Mouse (Mus musculus) adrenal gland, postnatal 10 days (tissue): Measurements from ENCODE around the gene Disc1. TPM values are rescaled to one million over a fixed set of nuclear protein-coding genes. Genes with fewer than 3 reads are reported as not detected.
A peak's percentile ranks its signal among the peaks of the same experiment; 100 is the strongest.

Experiments
- DNase-seq: peaks from one replicate; pipeline ENCODE4 v3.0.0; 2021; ENCODE audit warnings: mixed read lengths
- total RNA-seq, 2 experiments: library from RNA; stranded (reverse); gene quantifications; 2 replicates each; pipeline ENCODE4 v1.2.3; 2021

Disc1 gene
- total RNA-seq, 2 experiments from 2014 or later: 3.6 TPM

DNA sequence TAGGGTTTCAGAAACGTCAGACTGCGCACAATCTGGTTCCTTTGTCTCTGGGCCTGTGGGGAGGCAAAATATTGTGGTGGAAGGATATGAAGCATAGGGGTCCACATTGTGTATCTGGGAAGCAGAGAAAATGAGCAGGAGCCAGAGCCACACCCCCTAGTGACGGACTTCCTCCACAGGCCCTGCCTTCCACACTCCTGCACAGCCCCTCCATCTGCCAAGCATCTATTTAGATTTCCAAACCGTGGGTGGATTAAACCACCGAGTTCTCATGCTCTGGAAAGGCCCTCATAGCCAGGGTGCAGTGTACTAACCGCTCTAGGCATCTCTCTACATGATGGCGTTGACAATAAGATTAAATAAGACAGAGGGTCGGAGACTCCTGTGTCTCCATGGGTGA, 124.0 kb downstream of the Disc1 start:
- DNase-seq: no peak

GRCm38 (mm10) chr8:125183548-125184451, 129.8 kb downstream of the Disc1 start:
- DNase-seq: peak; percentile 94

DNA sequence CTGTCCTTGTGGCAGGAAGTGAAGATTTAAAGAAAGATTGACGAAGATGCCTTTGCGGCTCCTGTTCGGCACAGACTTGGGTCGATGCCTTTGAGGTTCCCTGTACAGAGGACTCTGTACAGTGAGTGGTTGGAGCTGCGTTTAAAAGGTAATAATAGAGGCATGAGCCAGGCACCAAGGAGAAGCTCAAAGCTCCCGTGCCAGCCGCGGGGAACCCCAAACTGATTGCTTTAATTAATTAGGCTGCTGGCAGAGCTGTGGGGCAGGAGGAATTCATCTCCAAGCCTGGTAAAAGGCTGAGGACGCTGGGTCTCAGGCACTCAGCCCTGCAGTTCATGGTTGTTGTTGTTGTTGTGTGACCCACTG, 130.4 kb downstream of the Disc1 start:
- no peak for DNase-seq

DNA sequence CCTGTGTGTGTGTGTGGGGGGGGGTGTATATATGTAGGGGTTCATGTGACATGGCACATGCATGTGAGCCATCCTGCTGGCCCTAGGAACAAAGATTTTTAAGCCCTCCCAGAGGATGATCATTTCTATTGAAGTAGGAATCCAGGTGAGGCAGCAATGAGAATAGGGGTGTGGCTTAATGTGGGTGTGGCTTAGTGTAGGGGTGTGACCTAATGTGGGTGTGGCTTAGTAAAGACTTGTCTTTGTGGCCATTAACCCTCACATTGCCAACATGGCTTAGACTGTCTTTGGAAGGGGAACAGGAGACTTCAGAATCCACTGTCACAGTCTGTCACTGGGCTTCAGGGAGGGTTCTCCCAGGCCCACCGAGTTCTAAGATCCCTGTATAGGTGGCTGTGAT, 130.9 kb downstream of the Disc1 start:
- no peak for DNase-seq

- DNase-seq: no peak
These were observed 133.0 kb downstream of the Disc1 start for GRCm38 (mm10) chr8:125187044-125187443.

DNA sequence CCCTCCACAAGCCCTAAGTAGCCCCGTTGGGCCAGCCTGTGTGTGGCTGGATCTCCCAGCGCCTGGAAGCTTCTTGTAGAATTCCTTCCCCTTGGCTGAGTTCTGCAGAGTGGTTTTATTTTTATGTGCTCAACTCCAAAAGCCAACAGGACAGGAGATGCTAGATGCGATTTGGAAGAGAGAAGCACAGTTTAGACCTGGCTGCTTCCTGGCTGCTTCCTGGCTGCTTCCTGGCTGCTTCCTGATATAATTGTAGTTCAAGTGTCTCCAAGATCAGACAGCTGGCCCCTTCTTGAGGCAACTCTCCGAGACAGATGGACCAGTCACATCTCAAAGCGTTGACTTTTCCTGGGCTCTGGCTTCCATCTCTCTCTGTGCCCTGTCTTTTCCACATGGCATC, 139.7 kb downstream of the Disc1 start:
- DNase-seq: no peak

GRCm38 (mm10) chr8:125195121-125195520, 141.1 kb downstream of the Disc1 start:
- DNase-seq: no peak

DNA sequence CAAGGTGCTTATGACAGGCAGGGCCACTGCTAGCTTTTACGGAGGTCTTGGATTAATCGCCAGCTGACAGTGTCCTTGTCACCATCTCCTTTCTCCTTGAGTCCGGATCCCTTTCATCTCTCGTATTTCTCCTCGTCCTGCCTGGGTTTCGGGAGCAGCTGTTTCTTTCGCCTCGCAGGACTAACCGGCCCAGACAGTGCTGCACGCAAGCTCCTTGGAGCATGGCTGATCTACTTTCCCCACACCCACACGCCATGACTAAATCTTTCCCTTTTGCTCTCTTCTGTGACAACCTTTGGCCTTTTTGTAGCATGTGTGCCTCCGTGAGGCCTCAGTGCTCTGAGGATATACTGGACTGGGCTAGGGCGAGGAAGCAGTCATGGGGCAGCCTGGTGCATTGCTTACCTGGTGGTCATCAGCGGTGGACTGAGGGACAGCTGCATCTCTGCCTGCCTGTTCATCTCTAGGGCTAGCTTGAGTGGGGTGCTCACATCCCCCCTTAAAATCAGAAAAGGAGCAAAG, 142.6 kb downstream of the Disc1 start:
- no peak for DNase-seq

- no peak for DNase-seq
These were observed 143.5 kb downstream of the Disc1 start for GRCm38 (mm10) chr8:125197341-125198002.

DNA sequence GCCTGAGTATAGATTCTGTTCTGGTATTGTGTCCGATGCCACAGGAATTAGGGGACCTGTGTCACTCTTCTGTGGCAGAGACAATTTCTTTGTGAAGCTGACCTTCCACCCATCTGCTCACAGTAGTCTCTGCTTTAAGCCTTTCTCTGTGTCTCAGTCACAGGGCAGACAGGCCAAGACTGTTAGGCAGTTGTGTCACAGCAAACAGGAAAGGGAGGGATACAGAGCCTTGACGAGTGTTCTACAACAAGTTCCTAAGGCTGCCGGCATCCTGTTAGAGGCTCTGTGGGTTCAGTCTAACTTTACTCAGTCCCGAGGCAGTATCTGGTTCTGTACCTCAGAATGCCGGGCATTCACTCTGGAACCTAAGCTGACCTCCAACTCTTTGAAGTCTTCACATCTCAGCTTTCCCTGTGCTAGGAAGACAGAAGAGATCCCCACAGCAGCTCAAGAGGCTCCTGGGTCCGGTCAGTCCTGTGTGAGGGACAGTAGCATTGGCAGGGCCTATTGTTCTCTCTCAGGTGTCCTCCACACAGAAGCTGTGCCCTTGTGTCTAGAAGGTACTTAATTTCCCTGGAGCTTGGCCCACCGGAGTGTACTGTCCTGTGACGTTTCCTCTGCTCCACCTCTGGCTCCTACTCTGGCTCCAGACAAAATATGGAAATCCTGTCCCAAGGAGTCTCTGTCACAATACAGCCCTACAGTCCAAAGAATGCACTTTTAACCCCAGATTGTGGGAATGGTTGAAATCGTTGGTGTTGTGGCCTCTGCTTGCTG, 144.6 kb downstream of the Disc1 start:
- no peak for DNase-seq

DNA sequence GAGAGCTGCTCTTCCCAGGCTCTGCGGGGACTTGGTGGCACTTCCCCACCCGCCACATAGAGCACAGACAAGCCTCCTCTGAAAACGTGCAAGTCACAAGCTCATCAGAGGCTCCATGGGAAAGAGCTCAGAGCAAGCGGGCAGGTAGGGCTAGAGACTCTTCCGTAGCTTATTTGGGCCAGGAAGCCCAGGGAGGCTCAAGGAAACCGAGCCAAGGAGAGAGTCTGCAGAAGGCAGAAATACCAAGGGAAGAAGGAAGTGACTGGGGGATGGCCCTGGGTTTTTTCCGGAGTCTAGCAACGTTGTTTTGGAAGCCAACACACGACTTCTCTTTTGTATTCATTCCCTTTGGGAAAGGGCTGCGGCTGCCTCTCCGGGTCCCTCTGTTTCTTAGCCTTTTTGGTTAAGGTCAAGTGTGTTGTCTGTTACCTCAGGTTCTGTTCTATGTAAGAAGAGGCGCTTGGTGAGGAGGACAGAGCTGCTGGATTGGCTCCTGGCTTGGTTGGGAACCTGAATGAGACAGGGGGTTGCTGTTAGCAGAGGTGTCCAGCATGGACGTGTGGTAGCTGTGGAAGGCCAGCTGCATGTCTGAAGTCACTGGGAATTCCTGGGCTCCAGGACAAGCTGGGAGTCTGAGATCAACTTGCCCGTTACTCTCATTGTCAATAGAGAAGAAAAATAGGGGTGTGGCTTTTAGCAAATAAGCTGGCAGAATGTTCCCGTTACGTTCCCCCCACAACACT, 145.4 kb downstream of the Disc1 start:
- DNase-seq: no peak

DNA sequence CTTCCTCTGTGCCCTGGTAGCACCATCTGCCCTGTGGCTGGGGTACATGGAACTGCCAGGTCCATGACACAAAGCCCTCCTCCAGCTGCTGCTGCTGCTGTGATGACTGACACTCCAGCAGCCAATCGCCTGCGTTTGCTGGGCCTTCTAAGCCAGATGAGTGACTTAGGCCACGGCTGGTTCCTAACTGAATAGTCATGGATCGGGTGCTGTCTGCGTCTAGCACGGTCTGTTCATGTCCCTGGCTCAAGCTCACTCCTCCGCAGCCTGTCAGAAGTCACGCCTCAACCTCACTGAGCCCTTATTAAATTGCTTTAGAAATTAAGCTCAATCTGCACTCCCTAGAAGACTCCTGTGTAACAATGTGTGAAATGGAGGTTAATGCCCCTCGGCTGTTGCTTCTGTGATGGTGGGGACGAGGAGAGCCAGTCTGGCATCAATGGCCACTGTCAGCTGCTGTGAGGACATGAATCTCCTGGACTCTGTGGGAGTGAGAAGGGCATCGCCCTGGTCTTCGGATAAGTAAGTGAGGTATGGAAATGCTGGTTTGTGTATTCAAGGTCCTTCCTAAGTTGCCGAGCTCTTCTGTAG, 146.4 kb downstream of the Disc1 start:
- DNase-seq: no peak

DNA sequence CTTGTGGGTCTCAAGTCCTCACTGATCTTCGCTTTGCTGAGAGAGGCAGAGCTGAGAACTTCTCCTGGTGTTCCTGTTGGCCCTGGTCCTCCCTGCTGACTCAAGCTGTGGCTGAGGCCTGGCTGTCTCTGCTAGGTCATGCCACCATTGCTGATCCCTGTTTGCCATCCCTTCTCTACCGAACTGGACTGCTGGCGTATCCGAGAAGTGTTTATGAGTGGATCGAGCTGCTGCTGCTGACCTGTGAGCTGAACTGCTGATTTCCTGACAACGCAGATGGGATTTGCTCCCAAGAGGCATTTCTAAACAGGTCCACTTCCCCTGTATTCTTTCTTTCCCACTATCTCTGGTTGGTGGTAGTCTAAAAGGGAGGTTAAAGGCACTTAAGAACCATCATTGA, 147.7 kb downstream of the Disc1 start:
- DNase-seq: no peak

- no peak for DNase-seq
These were observed 149.0 kb downstream of the Disc1 start for GRCm38 (mm10) chr8:125203016-125203415.

DNA sequence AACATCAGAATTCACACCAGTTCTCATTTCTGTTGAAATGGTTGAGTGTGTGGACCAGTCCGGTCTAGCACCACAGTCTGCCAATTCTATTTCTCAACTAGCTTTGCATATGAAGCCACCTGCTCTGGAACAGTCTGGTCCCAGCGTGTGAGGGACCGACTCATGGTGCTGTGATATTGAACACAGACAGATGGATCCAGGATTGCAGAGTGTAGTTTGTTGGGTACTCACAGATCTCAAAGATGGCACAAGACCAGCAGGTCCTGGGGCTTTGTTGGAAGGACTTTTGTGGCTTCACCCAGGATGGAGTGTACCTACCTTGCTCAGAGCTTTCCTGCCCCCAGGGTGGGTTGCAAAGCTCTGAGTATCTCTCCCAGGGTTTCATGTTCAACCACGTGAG, 151.6 kb downstream of the Disc1 start:
- no peak for DNase-seq

DNA sequence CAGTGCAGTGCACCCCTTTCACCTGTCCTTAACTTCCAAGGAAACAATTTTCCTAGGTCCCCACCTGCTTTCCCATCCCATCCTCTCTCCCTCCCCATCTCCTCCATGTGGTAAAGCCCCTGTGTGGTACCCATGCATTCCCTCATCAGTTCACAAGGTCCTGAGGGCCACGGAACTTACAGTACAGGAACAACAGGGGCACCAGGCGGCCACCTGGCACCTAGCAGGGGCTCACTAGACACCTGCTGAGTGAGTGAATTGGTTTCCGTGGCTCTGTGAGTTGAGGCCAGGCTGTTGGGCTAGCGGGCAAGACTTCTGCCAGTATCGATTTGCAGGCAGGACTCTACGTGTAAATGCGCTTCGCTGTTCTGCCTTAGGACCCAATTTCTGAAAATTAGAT, 152.4 kb downstream of the Disc1 start:
- DNase-seq: no peak

DNA sequence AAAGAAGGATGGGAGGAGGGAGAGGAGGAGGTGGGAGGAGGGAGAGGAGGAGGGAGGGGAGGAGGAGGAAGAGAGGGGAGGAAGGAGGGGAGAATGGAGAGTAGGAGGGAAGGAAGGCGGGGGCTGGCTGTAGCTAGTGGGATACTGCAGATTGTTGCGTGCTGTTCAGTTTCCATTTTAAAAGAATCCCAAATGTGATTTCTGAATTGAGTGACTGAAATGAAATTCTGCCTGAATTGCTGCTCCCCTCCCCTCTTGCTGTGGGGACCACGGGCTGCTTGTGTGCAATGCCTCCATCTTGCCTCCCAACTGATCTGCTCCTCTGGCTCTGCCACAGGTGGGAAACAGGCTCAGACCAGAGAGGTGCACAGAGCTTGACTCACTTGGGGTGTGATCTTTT, 153.0 kb downstream of the Disc1 start:
- DNase-seq: no peak

DNA sequence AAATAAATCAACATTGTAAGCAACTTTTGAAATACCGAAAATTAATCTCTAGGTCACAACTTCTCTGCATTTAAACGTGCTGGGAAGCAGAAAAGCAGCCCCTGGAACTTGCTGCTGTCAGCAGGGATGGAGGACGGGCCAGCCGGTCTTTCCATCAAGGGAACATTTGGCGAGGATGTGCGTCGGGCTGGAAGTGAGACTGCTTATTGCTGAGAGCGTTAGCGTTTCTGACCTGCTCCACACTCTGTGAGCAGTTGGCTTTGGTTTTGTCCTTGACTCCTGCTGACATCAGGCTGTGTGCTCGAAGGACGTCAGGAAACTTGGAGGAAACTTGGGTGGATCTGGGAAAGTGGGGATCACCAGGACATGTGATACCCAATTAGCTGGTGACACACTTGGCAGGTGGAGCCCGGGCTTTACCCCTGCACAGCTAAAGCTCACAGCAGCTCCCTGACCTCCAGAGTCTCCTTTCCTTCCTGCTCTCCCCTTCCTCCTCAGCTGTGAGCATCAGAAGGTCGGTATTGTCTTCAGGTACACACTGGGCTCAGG, 158.7 kb downstream of the Disc1 start:
- DNase-seq: no peak

DNA sequence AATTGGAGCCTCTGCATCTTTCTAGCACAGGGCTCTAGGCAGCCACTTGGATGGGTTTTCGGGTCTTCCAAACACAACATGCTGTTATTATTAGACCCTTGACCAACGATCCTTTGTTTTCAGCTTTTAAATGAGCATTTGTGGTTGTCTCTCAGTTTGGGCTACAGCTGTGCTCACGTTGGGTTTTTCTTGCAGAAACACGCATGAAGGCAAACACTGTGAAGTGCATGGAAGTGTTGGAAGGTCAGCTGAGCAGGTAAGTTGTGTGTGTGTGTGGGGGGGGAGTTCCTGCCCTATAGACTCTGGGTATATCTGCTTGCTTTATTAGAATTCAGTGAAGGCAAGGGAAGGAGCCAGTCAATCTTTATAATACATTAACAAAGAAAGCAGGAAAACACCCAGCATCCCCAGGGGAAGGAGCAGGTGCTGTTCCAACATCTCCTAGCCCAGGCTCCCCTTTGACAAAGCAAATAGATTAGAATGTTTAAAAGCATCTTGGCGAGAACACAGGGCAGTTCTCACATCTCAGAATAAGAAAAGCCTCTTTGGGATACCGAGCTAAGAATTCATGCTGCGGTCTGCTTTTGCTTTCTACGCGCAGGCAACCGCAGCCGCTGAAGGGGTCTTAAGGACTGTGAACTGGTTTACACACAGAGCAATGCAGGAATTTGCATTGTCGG, 164.0 kb downstream of the Disc1 start:
- no peak for DNase-seq

DNA sequence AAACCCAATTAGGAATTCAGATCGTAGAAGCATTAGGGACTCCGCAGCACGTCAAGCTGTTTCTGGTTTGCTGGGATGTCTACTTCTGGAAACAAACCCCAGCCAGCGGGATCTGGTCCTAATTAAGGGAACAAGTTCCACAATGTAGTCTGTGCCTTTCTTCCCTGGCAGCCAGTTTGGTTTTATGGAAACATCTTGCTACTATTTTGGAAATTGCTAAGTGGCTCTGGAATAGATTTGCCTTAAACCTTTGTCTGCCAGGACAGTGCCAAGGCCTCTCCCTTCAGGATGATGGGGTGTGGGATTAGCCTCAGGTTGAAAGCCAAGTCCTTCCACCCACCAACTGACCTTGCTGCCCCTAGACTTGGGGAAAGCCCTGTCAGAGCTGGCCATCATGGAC, 164.7 kb downstream of the Disc1 start:
- no peak for DNase-seq

DNA sequence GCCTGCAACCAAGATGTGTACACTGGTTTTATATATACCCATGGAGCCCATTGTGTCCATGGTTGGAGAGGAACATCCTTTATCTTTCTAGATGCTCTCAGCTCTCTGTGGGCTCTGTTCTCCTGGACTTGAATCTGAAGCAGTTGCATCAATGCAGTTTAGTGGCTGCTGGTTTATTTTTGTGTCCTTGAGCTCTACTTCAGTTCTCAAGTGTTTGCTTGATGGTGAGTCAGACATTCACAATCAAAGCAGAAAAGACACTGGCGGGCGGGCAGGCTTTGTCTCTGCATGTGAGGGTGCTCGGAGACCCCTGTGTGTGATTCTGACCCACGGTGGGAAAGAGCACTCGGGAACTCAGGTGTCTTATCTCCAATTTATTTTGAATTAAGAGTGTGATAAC, 166.6 kb downstream of the Disc1 start:
- DNase-seq: no peak
